Mouse (Mus musculus) CH12.LX (cell line): ENCODE data around the gene Myo10.

Experiments
- BHLHE40 ChIP-seq: IDR thresholded peaks from 2 replicates; pipeline ENCODE4 v1.6.1; 2011; ENCODE audit warnings: mild to moderate bottlenecking, low read depth, low read length, improper control_type of control experiment
- CTCF ChIP-seq, 2 experiments: IDR thresholded peaks in 1 of 2; conservative IDR thresholded peaks in 1 of 2; 2 replicates each; pipeline ENCODE4 v1.5.1; 2011 to 2012; ENCODE audit warnings: low read depth in 2 of 2, low read length in 2 of 2, improper control_type of control experiment in 1 of 2, inconsistent platforms in 1 of 2, mild to moderate bottlenecking in 1 of 2, moderate library complexity in 1 of 2
- ETS1 ChIP-seq: conservative IDR thresholded peaks from 2 replicates; pipeline ENCODE4 v1.6.1; 2012; ENCODE audit warnings: low read depth, mild to moderate bottlenecking, inconsistent platforms, low read length, improper control_type of control experiment, moderate library complexity
- PAX5 ChIP-seq: IDR thresholded peaks from 2 replicates; pipeline ENCODE4 v1.6.1; 2012; ENCODE audit warnings: low read length, inconsistent platforms, mixed read lengths
- POLR2A ChIP-seq: IDR thresholded peaks from 2 replicates; pipeline ENCODE4 v1.6.1; 2011; ENCODE audit warnings: low read depth, mild to moderate bottlenecking, improper control_type of control experiment, low read length
- POLR2AphosphoS2 ChIP-seq: IDR thresholded peaks from 2 replicates; pipeline ENCODE4 v1.6.1; 2011; ENCODE audit warnings: low read depth, low read length, improper control_type of control experiment
- RAD21 ChIP-seq: IDR thresholded peaks from 2 replicates; pipeline ENCODE4 v1.6.1; 2011; ENCODE audit warnings: low read depth, mild to moderate bottlenecking, low read length, improper control_type of control experiment, moderate library complexity
- TBP ChIP-seq: conservative IDR thresholded peaks from 2 replicates; pipeline ENCODE4 v1.6.1; 2011; ENCODE audit warnings: low read depth, low read length, improper control_type of control experiment
- USF1 ChIP-seq: IDR thresholded peaks from 2 replicates; pipeline ENCODE4 v1.6.1; 2014; ENCODE audit warnings: low read depth, mild to moderate bottlenecking, inconsistent platforms, low read length, improper control_type of control experiment
- ZNF384 ChIP-seq: IDR thresholded peaks from 2 replicates; pipeline ENCODE4 v1.6.1; 2012; ENCODE audit warnings: low read depth, low read length, improper control_type of control experiment, inconsistent platforms

GRCm38 (mm10) chr15:25704809-25705585, 82.7 kb downstream of the Myo10 start:
- no peak for TF ChIP-seq POLR2A
- TF ChIP-seq RAD21, result no peak
- no peak for TF ChIP-seq POLR2AphosphoS2
- TF ChIP-seq BHLHE40, result no peak
- TF ChIP-seq PAX5, result no peak
- no peak for TF ChIP-seq CTCF (conservative IDR thresholded peaks at IDR 0.05 in 1 of 2, IDR thresholded peaks at IDR 0.05 in 1 of 2; ENCODE audit: low read depth in 2 of 2, low read length in 2 of 2)
- TF ChIP-seq USF1, result no peak
- TF ChIP-seq ETS1, result no peak
- TF ChIP-seq TBP, result no peak
- no peak for TF ChIP-seq ZNF384
